Mouse (Mus musculus) liver, adult 2 months (tissue): ENCODE measurements around the gene Acnat2.

Source experiments
- CTCF ChIP-seq: fragments of 200-500 bp; IDR thresholded peaks from 2 replicates; pipeline ENCODE4 v1.5.1; 2011; ENCODE audit warnings: low read depth, low read length, control low read depth
- POLR2A ChIP-seq: fragments of 200-500 bp; IDR thresholded peaks from 2 replicates; pipeline ENCODE4 v1.6.1; 2011; ENCODE audit warnings: low read length, control low read depth; ENCODE audit not compliant: insufficient read depth; ENCODE audit errors: extremely low read depth

DNA sequence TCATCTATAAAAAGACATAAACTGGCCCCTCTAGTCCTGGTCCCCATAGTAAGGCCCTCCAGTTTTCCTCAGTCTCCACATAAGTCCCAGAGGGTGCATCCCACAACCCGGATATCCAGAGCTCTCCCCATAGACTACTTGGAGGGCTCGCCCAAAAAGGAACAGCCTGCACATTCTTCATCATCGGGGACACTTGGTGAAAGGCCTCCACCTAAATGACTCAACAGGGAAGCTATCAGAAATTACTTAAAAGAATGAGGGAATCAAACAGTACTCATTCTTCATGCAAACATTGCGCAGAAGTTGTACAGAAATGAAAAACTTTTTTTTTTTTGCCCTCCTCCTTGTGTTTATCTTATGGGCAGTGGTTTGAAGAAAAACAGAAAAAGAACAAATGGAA, 57.5 kb downstream of the Acnat2 start:
- TF ChIP-seq CTCF (no peak), POLR2A (no peak)
